Mouse (Mus musculus) E14TG2a.4 (cell line): Measurements from ENCODE around the gene Hist1h1a.

Experiments
- CTCF ChIP-seq: conservative IDR thresholded peaks from 2 replicates; pipeline ENCODE4 v1.5.1; 2014; ENCODE audit warnings: low read length
- NANOG ChIP-seq: IDR thresholded peaks from 2 replicates; pipeline ENCODE4 v1.6.1; 2014; ENCODE audit warnings: borderline replicate concordance, low read length, mixed read lengths
- POU5F1 ChIP-seq: IDR thresholded peaks from 2 replicates; pipeline ENCODE4 v1.6.1; 2014; ENCODE audit warnings: low read length, borderline replicate concordance

- TF ChIP-seq CTCF (no peak), NANOG (no peak), POU5F1 (no peak)
Measured at GRCm38 (mm10) chr13:23778339-23778738, 14.9 kb downstream of the Hist1h1a start.
